5 mouse cellular contexts compared by ENCODE assay signal in the genomic region with DNA sequence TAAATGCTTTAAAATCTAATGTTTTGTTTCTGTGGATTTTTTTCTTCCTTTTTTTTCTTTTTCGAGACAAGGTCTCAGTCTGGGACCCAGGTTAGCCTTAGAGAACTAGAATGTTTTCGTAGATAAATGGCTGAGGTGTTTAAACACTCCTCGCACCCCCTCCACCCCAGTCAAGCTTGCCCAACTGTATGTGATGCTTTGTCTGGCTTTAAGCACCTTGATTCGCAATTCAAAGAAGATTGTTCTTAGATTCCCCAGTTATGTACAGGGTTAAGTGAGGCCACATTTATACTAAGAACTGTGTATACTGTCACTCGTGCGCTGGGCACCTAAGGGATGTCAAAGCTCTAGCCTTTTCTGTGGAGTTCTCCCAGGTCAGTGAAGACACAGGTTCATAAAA.
DNase-seq lines count a peak whose midpoint lies in the region.

No protein-coding gene starts in this region.

- intact Hi-C loops in heart, postnatal 14 days (cut with DNase I), result no loop called here

- DNase-seq in heart, adult 11 months, result peak; percentile 51
- no peak for DNase-seq in heart, postnatal 14 days
- DNase-seq in ES-CJ7 (ENCODE audit: low read depth, low spot score), result peak; percentile 55
- DNase-seq in ZHBTc4 (ENCODE audit: low read depth, low spot score), result peak; percentile 44
- no peak for DNase-seq in right cerebral cortex, adult 18-20 months

Comparison
In these comparisons a context has a peak if more than half of its experiments do, and no peak if none do; other contexts are left out.
1. DNase-seq: peak in heart, adult 11 months (single experiment), ES-CJ7 (single experiment) and ZHBTc4 (single experiment); none in heart, postnatal 14 days (0 of 2) and right cerebral cortex, adult 18-20 months (single experiment).